Mouse (Mus musculus) limb, embryonic 10.5 days (tissue): ENCODE data around the gene Tmem89. TPM values are rescaled to one million over a fixed set of nuclear protein-coding genes. Genes with fewer than 3 reads are reported as not detected.

Source experiments
- DNase-seq: peaks from one replicate; pipeline ENCODE4 v3.0.0-alpha.2; 2017; ENCODE audit warnings: low spot score
- H3K27ac ChIP-seq: fragments of 300-500 bp; sonication (generic); 2 replicates; pipeline ENCODE4 v1.5.1; 2016; ENCODE audit warnings: mild to moderate bottlenecking
- H3K27me3 ChIP-seq: fragments of 300-500 bp; sonication (generic); 2 replicates; pipeline ENCODE4 v1.6.1; 2016; ENCODE audit warnings: low read depth, mild to moderate bottlenecking; ENCODE audit not compliant: poor library complexity, severe bottlenecking
- H3K36me3 ChIP-seq: fragments of 300-500 bp; sonication (generic); 2 replicates; pipeline ENCODE4 v1.6.1; 2016; ENCODE audit warnings: mild to moderate bottlenecking, moderate library complexity
- H3K4me1 ChIP-seq: fragments of 300-500 bp; sonication (generic); 2 replicates; pipeline ENCODE4 v1.6.1; 2016
- H3K4me3 ChIP-seq: fragments of 300-500 bp; sonication (generic); 2 replicates; pipeline ENCODE4 v1.5.1; 2016; ENCODE audit warnings: mild to moderate bottlenecking, moderate library complexity
- H3K9me3 ChIP-seq: fragments of 300-500 bp; sonication (generic); replicated peaks from 2 replicates; pipeline ENCODE4 v1.6.1; 2016; ENCODE audit warnings: mild to moderate bottlenecking
- WGBS: fragments of 180-500 bp; shearing (Covaris S2); methylation state at CpG from one replicate; pipeline ENCODE4 v1.1.7; 2016; 5-methylcytosine and 5-hydroxymethylcytosine counted together
- polyA plus RNA-seq: library from polyadenylated mRNA; unstranded; fragments of >200 nt; fragmentation: Nextera tagmentation; extraction: Ambion mirVana; gene quantifications from 2 replicates; pipeline ENCODE4 v1.2.1, GENCODE M21; 2016

Gene Tmem89
- polyA plus RNA-seq, 1 experiment from 2014 or later = not detected

DNA sequence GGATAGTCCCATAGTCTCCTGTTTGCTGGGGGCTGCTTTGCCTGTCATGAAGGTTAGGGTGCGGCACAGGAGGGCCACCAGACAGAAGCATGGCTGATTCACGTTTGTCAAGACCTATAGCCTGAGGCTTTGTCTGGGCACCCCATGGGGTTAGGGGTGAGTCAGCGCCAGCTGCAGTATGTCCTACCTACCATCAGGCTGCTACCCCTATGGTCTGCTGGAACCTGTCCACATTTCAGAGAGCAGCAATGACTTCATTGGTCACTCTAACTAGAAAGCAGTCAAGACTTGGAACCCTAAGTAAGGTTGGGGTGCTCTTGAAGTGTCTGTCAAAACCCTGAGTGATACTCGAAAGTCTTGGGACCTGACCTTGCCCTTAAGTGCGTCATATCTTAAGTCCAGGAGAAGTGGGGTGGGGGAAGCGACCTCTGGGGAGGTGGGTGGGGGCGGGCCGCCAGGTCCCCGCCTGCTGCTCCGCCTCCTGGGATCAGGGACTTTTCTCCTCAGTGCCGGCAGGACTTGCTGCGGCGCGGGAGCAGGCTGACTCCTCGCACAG lies 38.7 kb downstream of the Tmem89 start, which contains the start of gene Col7a1:
Gene Col7a1 (plus strand): TSS at position 506 of the 556 bp plus-strand sequence.
- H3K36me3 ChIP-seq = peaks cover 34% of the 10 kb centered on the region
- H3K4me3 ChIP-seq = peak within 1 kb of the TSS; percentile 42
- peak within 1 kb of the TSS; percentile 57 for H3K27ac ChIP-seq
- WGBS = 12% methylated on average over 15 of the region's 15 CpGs
- H3K27me3 ChIP-seq = peaks cover 42% of the 10 kb centered on the region
- no peaks in the 10 kb centered on the region for H3K9me3 ChIP-seq
- H3K4me1 ChIP-seq = peaks cover 47% of the 10 kb centered on the region
- peak; percentile 43 for DNase-seq

GRCm38 (mm10) chr9:108955241-108955640 lies 40.8 kb downstream of the Tmem89 start:
- DNase-seq = no peak
- H3K4me1 ChIP-seq = peaks cover 26% of the 10 kb centered on the region
- WGBS = 94% methylated on average over 11 of the region's 11 CpGs
- H3K4me3 ChIP-seq = no peak overlapping the region
- H3K27me3 ChIP-seq = peaks cover 42% of the 10 kb centered on the region
- H3K27ac ChIP-seq = no peak overlapping the region
- peaks cover 14% of the 10 kb centered on the region for H3K36me3 ChIP-seq
- H3K9me3 ChIP-seq = no peaks in the 10 kb centered on the region

DNA sequence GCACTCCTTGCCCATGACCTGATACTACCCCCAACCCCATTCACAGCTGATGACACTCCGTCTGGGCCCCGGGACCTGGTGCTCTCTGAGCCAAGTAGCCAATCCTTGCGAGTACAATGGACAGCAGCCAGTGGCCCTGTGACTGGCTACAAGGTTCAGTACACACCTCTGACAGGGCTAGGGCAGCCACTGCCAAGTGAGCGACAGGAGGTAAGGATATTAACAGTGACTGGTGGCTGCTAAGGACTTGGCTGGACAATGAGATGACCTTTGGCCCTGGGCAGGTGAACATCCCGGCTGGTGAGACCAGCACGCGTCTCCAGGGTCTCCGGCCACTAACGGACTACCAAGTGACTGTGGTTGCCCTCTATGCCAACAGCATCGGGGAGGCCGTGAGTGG lies 41.4 kb downstream of the Tmem89 start:
- WGBS = 91% methylated on average over 11 of the region's 11 CpGs

DNA sequence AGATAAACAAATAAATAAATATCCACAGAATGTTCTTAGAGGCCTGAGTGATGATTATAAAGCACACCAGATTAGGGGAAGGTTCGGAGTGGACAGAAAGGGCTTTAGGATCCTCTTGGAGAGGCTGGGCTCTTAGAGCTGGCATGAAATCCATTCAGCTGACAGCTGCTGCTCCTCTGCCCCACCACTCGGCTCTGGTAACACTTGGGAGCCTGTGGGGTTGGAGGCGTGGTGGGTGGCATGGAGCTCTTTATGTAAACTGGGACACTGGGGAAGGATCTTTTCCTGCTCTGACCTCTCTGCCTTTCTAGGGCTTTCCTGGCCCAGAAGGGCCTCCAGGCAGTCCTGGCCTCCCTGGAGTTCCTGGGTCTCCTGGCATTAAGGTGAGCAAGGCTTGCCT lies 49.2 kb downstream of the Tmem89 start:
- 81% methylated on average over 3 of the region's 3 CpGs for WGBS
- peaks cover 8% of the 10 kb centered on the region; the same call in 1 of the 2 replicates for H3K4me1 ChIP-seq
- no peak overlapping the region for H3K27ac ChIP-seq
- H3K36me3 ChIP-seq = no peaks in the 10 kb centered on the region
- no peak for DNase-seq
- no peaks in the 10 kb centered on the region for H3K9me3 ChIP-seq
- no peak overlapping the region for H3K4me3 ChIP-seq
- no peaks in the 10 kb centered on the region for H3K27me3 ChIP-seq

More for the DNA sequence above, 41.4 kb downstream of the Tmem89 start:
- H3K27ac ChIP-seq = no peak overlapping the region
- DNase-seq = no peak
- no peak overlapping the region for H3K4me3 ChIP-seq
- no peaks in the 10 kb centered on the region for H3K9me3 ChIP-seq
- H3K27me3 ChIP-seq = peaks cover 42% of the 10 kb centered on the region
- H3K4me1 ChIP-seq = peaks cover 24% of the 10 kb centered on the region
- H3K36me3 ChIP-seq = peaks cover 8% of the 10 kb centered on the region

DNA sequence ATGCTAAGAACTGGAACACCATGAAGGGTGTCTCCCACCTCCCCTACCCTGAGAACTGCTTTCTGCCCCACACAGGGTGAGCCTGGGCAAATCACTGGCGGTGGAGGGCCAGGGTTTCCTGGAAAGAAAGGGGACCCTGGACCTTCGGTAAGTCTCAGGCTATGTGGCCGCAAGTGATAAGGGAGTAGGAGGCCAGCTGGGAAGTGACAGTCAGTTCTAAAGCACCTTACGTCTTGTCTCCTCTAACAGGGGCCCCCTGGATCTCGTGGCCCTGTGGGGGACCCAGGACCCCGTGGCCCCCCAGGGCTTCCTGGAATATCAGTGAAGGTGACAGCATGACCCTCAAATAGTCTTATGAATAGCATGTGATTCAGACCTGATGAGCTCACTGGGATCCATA lies 49.9 kb downstream of the Tmem89 start:
- no peaks in the 10 kb centered on the region for H3K36me3 ChIP-seq
- H3K27ac ChIP-seq = no peak overlapping the region
- DNase-seq = no peak
- no peaks in the 10 kb centered on the region for H3K9me3 ChIP-seq
- 87% methylated on average over 6 of the region's 6 CpGs for WGBS
- no peak overlapping the region for H3K4me3 ChIP-seq
- peaks cover 8% of the 10 kb centered on the region; the same call in 1 of the 2 replicates for H3K4me1 ChIP-seq
- H3K27me3 ChIP-seq = no peaks in the 10 kb centered on the region

Other genes with a start within 250 kb of the Tmem89 start
- gene Prkar2a, start 225.3 kb upstream of the Tmem89 start, polyA plus RNA-seq = 27.0 and 27.8 TPM in 2 replicates
- gene Ip6k2, start 130.8 kb upstream of the Tmem89 start, polyA plus RNA-seq = 93.9 and 121 TPM in 2 replicates
- 13.0 and 21.0 TPM in 2 replicates for gene Nckipsd, start 106.3 kb upstream of the Tmem89 start, polyA plus RNA-seq
- gene Celsr3, start 88.3 kb upstream of the Tmem89 start, polyA plus RNA-seq = 0.06 and 0.14 TPM in 2 replicates
- gene Slc26a6, start 61.3 kb upstream of the Tmem89 start, polyA plus RNA-seq = 9.7 and 13.7 TPM in 2 replicates
- gene Uqcrc1, start 22.0 kb downstream of the Tmem89 start, polyA plus RNA-seq = 561 and 562 TPM in 2 replicates
- gene Col7a1, start 39.0 kb downstream of the Tmem89 start, polyA plus RNA-seq = 1.7 and 3.1 TPM in 2 replicates
- not detected in 2 replicates for gene Ucn2, start 71.4 kb downstream of the Tmem89 start, polyA plus RNA-seq
- gene Pfkfb4, start 77.2 kb downstream of the Tmem89 start, polyA plus RNA-seq = 12.5 and 14.6 TPM in 2 replicates
- 36.1 and 44.4 TPM in 2 replicates for gene Shisa5, start 123.9 kb downstream of the Tmem89 start, polyA plus RNA-seq
- 7.5 and 9.4 TPM in 2 replicates for gene Trex1, start 145.1 kb downstream of the Tmem89 start, polyA plus RNA-seq
- gene Atrip, start 159.5 kb downstream of the Tmem89 start, polyA plus RNA-seq = 35.3 and 36.8 TPM in 2 replicates
- 13.6 and 14.1 TPM in 2 replicates for gene Ccdc51, start 167.9 kb downstream of the Tmem89 start, polyA plus RNA-seq
- gene Tma7, start 168.0 kb downstream of the Tmem89 start, polyA plus RNA-seq = 805 and 864 TPM in 2 replicates
- 18.6 and 23.7 TPM in 2 replicates for gene Plxnb1, start 180.8 kb downstream of the Tmem89 start, polyA plus RNA-seq
- not detected in 2 replicates for gene Fbxw21, start 247.4 kb downstream of the Tmem89 start, polyA plus RNA-seq